Comparison of ENCODE assay signal across 12 mouse cellular contexts in the genomic region with DNA sequence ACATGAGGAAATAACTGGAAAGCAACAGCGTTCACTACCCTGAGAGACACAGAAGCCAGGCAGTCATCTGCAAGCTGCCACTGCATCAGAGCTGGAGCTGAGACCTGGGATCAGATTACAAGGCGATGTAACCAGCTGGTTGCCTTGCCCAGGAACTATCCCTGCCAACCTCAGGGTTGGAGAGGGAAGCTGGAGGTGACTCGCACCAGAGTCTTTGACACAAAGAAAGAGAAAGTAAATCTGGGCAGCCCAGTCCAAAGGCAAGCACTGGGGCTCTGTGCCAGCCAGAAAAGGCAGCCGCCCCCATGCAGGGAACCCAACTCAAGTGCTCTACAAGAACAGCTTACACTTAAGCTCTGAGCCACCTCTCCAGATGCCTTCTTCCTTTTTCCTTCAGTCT. TPM values are rescaled to one million over a fixed set of nuclear protein-coding genes. Genes with fewer than 3 reads are reported as not detected.
DNase-seq lines count a peak whose midpoint lies in the region; ATAC-seq and TF ChIP-seq lines count a peak whose summit lies in the region.
"Had no signal": no experiment of that assay in that cellular context is flagged by ENCODE, and none has a peak within 500 bp of the region (broad histone marks: within the 10 kb centered on the region; RNA-seq: fewer than 3 reads in every experiment).

No protein-coding gene starts in this region.

- H3K4me2 ChIP-seq in myocyte (ENCODE audit: low read depth) = peak overlapping the region; percentile 67
- no peak overlapping the region for H3K4me2 ChIP-seq in forebrain, embryonic 14.5 days (ENCODE audit: low read length)
- H3K4me2 ChIP-seq: neural tube, embryonic 15.5 days had no signal

- intact Hi-C loops in left cerebral cortex, postnatal 4 days (cut with DNase I) = no loop called here

- peak; percentile 91 for ATAC-seq in frontal cortex, adult (ENCODE audit: low TSS enrichment)
- ATAC-seq in forebrain, embryonic 14.5 days = no peak
- ATAC-seq: CD4-positive, CD25-positive, alpha-beta regulatory T cell, adult 4 months had no signal

- no peak for DNase-seq in frontal cortex, postnatal 25 days (ENCODE audit: low spot score in 2 of 2)
- peak; percentile 22 for DNase-seq in left cerebral cortex, adult 11 months (ENCODE audit: low spot score)
- no peak for DNase-seq in left cerebral cortex, postnatal 4 days
- DNase-seq in gastrocnemius, postnatal 25 days = peak; percentile 26
- DNase-seq in layer of hippocampus, adult 9-11 months = no peak
- DNase-seq in forebrain, embryonic 14.5 days (ENCODE audit: low spot score) = no peak

- no peaks in the 10 kb centered on the region for H3K9me3 ChIP-seq in forebrain, embryonic 14.5 days (replicated peaks; ENCODE audit: control insufficient read depth, low read length)
- H3K9me3 ChIP-seq: megakaryocyte, embryonic 14.5 days; neural tube, embryonic 15.5 days had no signal

- H3K36me3 ChIP-seq in myocyte (ENCODE audit: control insufficient read depth, insufficient read depth) = no peaks in the 10 kb centered on the region
- no peaks in the 10 kb centered on the region for H3K36me3 ChIP-seq in forebrain, embryonic 14.5 days (ENCODE audit: control insufficient read depth, insufficient read depth, low read length)
- H3K36me3 ChIP-seq: neural tube, embryonic 15.5 days had no signal

- H3ac ChIP-seq in myocyte (ENCODE audit: control insufficient read depth, insufficient read length) = no peak overlapping the region

- no peaks in the 10 kb centered on the region for H3K27me3 ChIP-seq in myocyte (ENCODE audit: control insufficient read depth, insufficient read depth, insufficient read length)
- H3K27me3 ChIP-seq in forebrain, embryonic 14.5 days (replicated peaks; ENCODE audit: control insufficient read depth, insufficient read depth, low read length) = no peaks in the 10 kb centered on the region
- H3K27me3 ChIP-seq: megakaryocyte, embryonic 14.5 days; neural tube, embryonic 15.5 days had no signal

- H3K4me1 ChIP-seq in forebrain, embryonic 14.5 days (ENCODE audit: control insufficient read depth, insufficient read depth, low read length) = no peaks in the 10 kb centered on the region
- H3K4me1 ChIP-seq: neural tube, embryonic 15.5 days had no signal

- no peaks in the 10 kb centered on the region for H3K79me2 ChIP-seq in myocyte (ENCODE audit: control insufficient read depth, insufficient read depth)

- no peak for TF ChIP-seq POLR2A in myocyte (IDR thresholded peaks at IDR 0.05; ENCODE audit: insufficient read length, low read depth)

- H3K4me3 ChIP-seq in myocyte = no peak overlapping the region
- H3K4me3 ChIP-seq in forebrain, embryonic 14.5 days (ENCODE audit: low read depth, low read length) = no peak overlapping the region
- H3K4me3 ChIP-seq: megakaryocyte, embryonic 14.5 days; neural tube, embryonic 15.5 days had no signal

- 32% methylated on average over 4 of the region's 4 CpGs for WGBS in forebrain, embryonic 14.5 days

- H3K9ac ChIP-seq in forebrain, embryonic 14.5 days (ENCODE audit: low read length) = no peak overlapping the region
- H3K9ac ChIP-seq: neural tube, embryonic 15.5 days had no signal

- H3K27ac ChIP-seq in forebrain, embryonic 14.5 days (ENCODE audit: low read depth, low read length) = no peak overlapping the region
- H3K27ac ChIP-seq: neural tube, embryonic 15.5 days had no signal

TF ChIP-seq in myocyte, 11 proteins besides CTCF, POLR2A, EP300 and RAD21:
- no peak for TF ChIP-seq POLR2AphosphoS2 (IDR thresholded peaks at IDR 0.05; ENCODE audit: insufficient read length, low read depth)
- no peak for TF ChIP-seq REST (IDR thresholded peaks at IDR 0.05; ENCODE audit: insufficient read depth, insufficient read length)
- TF ChIP-seq CEBPB (IDR thresholded peaks at IDR 0.05; ENCODE audit: insufficient read depth, poor library complexity, severe bottlenecking) = 0 out of 2 replicates have a peak, but pooled peaks have one; percentile 8
- no peak for TF ChIP-seq TCF3 (IDR thresholded peaks at IDR 0.05; ENCODE audit: insufficient read length, low read depth)
- TF ChIP-seq MYOG (IDR thresholded peaks at IDR 0.05; ENCODE audit: control insufficient read depth in 1 of 3, insufficient read depth in 1 of 3, insufficient read length in 2 of 3, low read depth in 2 of 3) = peak in 1 of 3 experiments; percentile 39
- peak in 1 of 3 experiments; percentile 17 for TF ChIP-seq MYOD1 (IDR thresholded peaks at IDR 0.05; ENCODE audit: control insufficient read depth in 1 of 3, insufficient read length in 2 of 3, low read depth in 2 of 3)
- TF ChIP-seq MAX (IDR thresholded peaks at IDR 0.05; ENCODE audit: low read depth) = no peak

RNA-seq across cellular contexts. Expression of a gene that starts 7.8 kb away (rescaled TPM):
- 10 to 100 TPM; 10.6 to 11.9 TPM for total RNA-seq in left cerebral cortex, postnatal 4 days (2021)
- under 1 TPM; 0.13 to 0.72 TPM for total RNA-seq in gastrocnemius, postnatal 25 days (2021)
- polyA plus RNA-seq in myocyte (2012; fragmentation: generic; extraction: Trizol) = 0.23 TPM
- polyA plus RNA-seq in forebrain, embryonic 14.5 days (2014; fragmentation: Nextera tagmentation; extraction: Ambion mirVana) = 1.5 and 1.8 TPM in 2 replicates
- total RNA-seq: granulocyte monocyte progenitor cell, adult 5-6 weeks had no signal

Comparison
In these comparisons a context has a peak if more than half of its experiments do, and no peak if none do; other contexts are left out.
1. DNase-seq: peak in left cerebral cortex, adult 11 months (single experiment) and gastrocnemius, postnatal 25 days (single experiment); none in frontal cortex, postnatal 25 days (0 of 2), left cerebral cortex, postnatal 4 days (single experiment), layer of hippocampus, adult 9-11 months (single experiment) and forebrain, embryonic 14.5 days (single experiment).
2. RNA of a gene that starts 7.8 kb away (total RNA-seq): 10.6 to 11.9 TPM in left cerebral cortex, postnatal 4 days; 0.13 to 0.72 TPM in gastrocnemius, postnatal 25 days; every median in the first group is over 4 times any median in the second.